Mouse (Mus musculus) ZHBTc4 (cell line): Measurements from ENCODE around the gene Cdk5r2.

Experiments used
- DNase-seq: peaks from one replicate; pipeline ENCODE4 v3.0.0-alpha.2; 2011; ENCODE audit warnings: low read depth, low spot score

The Cdk5r2 gene

GRCm38 (mm10) chr1:74892351-74893133 lies 37.8 kb downstream of the Cdk5r2 start:
- DNase-seq, result no peak

GRCm38 (mm10) chr1:74893134-74893855 lies 38.6 kb downstream of the Cdk5r2 start, which contains the start of gene Cryba2:
Gene Cryba2, minus strand, starts transcription at chr1:74893143.
- DNase-seq, result peak; percentile 87

GRCm38 (mm10) chr1:74894966-74895365 lies 40.2 kb downstream of the Cdk5r2 start:
- DNase-seq, result peak; percentile 73

- peak; percentile 14 for DNase-seq
Observed at GRCm38 (mm10) chr1:74897976-74898375, 43.2 kb downstream of the Cdk5r2 start.

- no peak for DNase-seq
Observed at GRCm38 (mm10) chr1:74898656-74899431, 44.1 kb downstream of the Cdk5r2 start.

GRCm38 (mm10) chr1:74900341-74901285 lies 45.9 kb downstream of the Cdk5r2 start:
- peak; percentile 41 for DNase-seq

- peak; percentile 86 for DNase-seq
Observed at GRCm38 (mm10) chr1:74901686-74902085, 47.0 kb downstream of the Cdk5r2 start.

- peak; percentile 10 for DNase-seq
Observed at GRCm38 (mm10) chr1:74902191-74902590, 47.5 kb downstream of the Cdk5r2 start.
